22 mouse cellular contexts compared by ENCODE assay signal in genomic region chrX:68546561-68546960, GRCm38 (mm10).
DNase-seq lines count a peak whose midpoint lies in the region; ATAC-seq and TF ChIP-seq lines count a peak whose summit lies in the region.
"Had no signal": no experiment of that assay in that cellular context is flagged by ENCODE, and none has a peak within 500 bp of the region (broad histone marks: within the 10 kb centered on the region; RNA-seq: fewer than 3 reads in every experiment).

No protein-coding gene starts in this region.

- no peak for TF ChIP-seq CTCF in forebrain, postnatal 0 days (IDR thresholded peaks at IDR 0.05; ENCODE audit: low read depth)

- intact Hi-C loops in left cerebral cortex, postnatal 10 days (cut with DNase I), result no loop called here

- no peak overlapping the region for H3K27ac ChIP-seq in forebrain, postnatal 0 days (ENCODE audit: low read depth, low read length)
- no peak overlapping the region for H3K27ac ChIP-seq in forebrain, embryonic 16.5 days (ENCODE audit: low read length)
- H3K27ac ChIP-seq: gastrocnemius, adult 2 months; heart, embryonic 10.5 days; kidney, postnatal 0 days; macrophage; midbrain, embryonic 10.5 days; neural tube, embryonic 12.5 days had no signal

- H3K4me2 ChIP-seq in forebrain, postnatal 0 days (ENCODE audit: low read depth), result no peak overlapping the region
- H3K4me2 ChIP-seq in forebrain, embryonic 16.5 days (ENCODE audit: low read length), result no peak overlapping the region
- H3K4me2 ChIP-seq: liver, embryonic 11.5 days; neural tube, embryonic 12.5 days had no signal

- no peak overlapping the region for H3K9ac ChIP-seq in forebrain, postnatal 0 days
- no peak overlapping the region for H3K9ac ChIP-seq in forebrain, embryonic 16.5 days (replicated peaks; ENCODE audit: low read depth, low read length)
- H3K9ac ChIP-seq: neural tube, embryonic 12.5 days had no signal

- no peaks in the 10 kb centered on the region for H3K36me3 ChIP-seq in forebrain, postnatal 0 days (ENCODE audit: insufficient read depth)
- H3K36me3 ChIP-seq in forebrain, embryonic 16.5 days (ENCODE audit: control insufficient read depth, insufficient read depth), result no peaks in the 10 kb centered on the region
- H3K36me3 ChIP-seq: heart, embryonic 10.5 days; midbrain, embryonic 10.5 days; neural tube, embryonic 12.5 days had no signal

- peak; percentile 1 for DNase-seq in forebrain, postnatal 0 days
- peak; percentile 22 for DNase-seq in left cerebral cortex, adult 11 months (ENCODE audit: low spot score)
- DNase-seq in left cerebral cortex, postnatal 10 days (ENCODE audit: extremely low spot score in 1 of 2, low spot score in 2 of 2), result no peak
- peak; percentile 29 to 33 for DNase-seq in right cerebral cortex, adult 2 months (ENCODE audit: low spot score in 2 of 2)
- DNase-seq in right cerebral cortex, postnatal 4 days, result no peak
- no peak for DNase-seq in embryo, embryonic 10.5 days (ENCODE audit: low spot score)
- DNase-seq in spleen, postnatal 14 days (ENCODE audit: low spot score in 2 of 2), result no peak
- DNase-seq: adrenal gland, postnatal 36 days; cerebellum, adult 2 months; cerebellum, postnatal 36 days; gastrocnemius, adult 2 months; kidney, adult 11 months; lung, adult 18-20 months; thymus, postnatal 25 days had no signal

- WGBS in forebrain, postnatal 0 days, result 45% methylated on average over 2 of the region's 2 CpGs
- WGBS in forebrain, embryonic 16.5 days, result 58% methylated on average over 2 of the region's 2 CpGs

- H3K4me3 ChIP-seq in forebrain, postnatal 0 days (ENCODE audit: low read depth, low read length), result no peak overlapping the region
- no peak overlapping the region for H3K4me3 ChIP-seq in forebrain, embryonic 16.5 days (replicated peaks; ENCODE audit: low read length)
- H3K4me3 ChIP-seq: gastrocnemius, adult 2 months; heart, embryonic 10.5 days; midbrain, embryonic 10.5 days; neural tube, embryonic 12.5 days had no signal

- ATAC-seq in forebrain, postnatal 0 days, result no peak
- ATAC-seq in forebrain, embryonic 16.5 days, result no peak

- H3K27me3 ChIP-seq in forebrain, postnatal 0 days (ENCODE audit: insufficient read depth, low read length), result no peaks in the 10 kb centered on the region
- no peaks in the 10 kb centered on the region for H3K27me3 ChIP-seq in forebrain, embryonic 16.5 days (replicated peaks; ENCODE audit: control insufficient read depth, insufficient read depth, low read length)
- H3K27me3 ChIP-seq: CH12.LX; neural tube, embryonic 12.5 days had no signal

- no peaks in the 10 kb centered on the region for H3K9me3 ChIP-seq in forebrain, postnatal 0 days (ENCODE audit: low read length)
- H3K9me3 ChIP-seq in forebrain, embryonic 16.5 days (ENCODE audit: control insufficient read depth, low read length), result no peaks in the 10 kb centered on the region
- H3K9me3 ChIP-seq: heart, embryonic 10.5 days; midbrain, embryonic 10.5 days; neural tube, embryonic 12.5 days had no signal

- no peaks in the 10 kb centered on the region for H3K4me1 ChIP-seq in forebrain, postnatal 0 days (ENCODE audit: insufficient read depth)
- no peaks in the 10 kb centered on the region for H3K4me1 ChIP-seq in forebrain, embryonic 16.5 days (replicated peaks; ENCODE audit: control insufficient read depth, insufficient read depth, low read length)
- H3K4me1 ChIP-seq: heart, embryonic 10.5 days; midbrain, embryonic 10.5 days; neural tube, embryonic 12.5 days had no signal

Comparison
In these comparisons a context has a peak if more than half of its experiments do, and no peak if none do; other contexts are left out.
1. DNase-seq: peak in forebrain, postnatal 0 days (single experiment), left cerebral cortex, adult 11 months (single experiment) and right cerebral cortex, adult 2 months (2 of 2); none in left cerebral cortex, postnatal 10 days (0 of 2), right cerebral cortex, postnatal 4 days (single experiment), embryo, embryonic 10.5 days (single experiment) and spleen, postnatal 14 days (0 of 2).